In genomic region chr17:43504594-43504934, GRCm38 (mm10) we compare ENCODE assay signal across 12 mouse cellular contexts. TPM values are rescaled to one million over a fixed set of nuclear protein-coding genes. Genes with fewer than 3 reads are reported as not detected.
"Had no signal": no experiment of that assay in that cellular context is flagged by ENCODE, and none has a peak within 500 bp of the region (broad histone marks: within the 10 kb centered on the region; RNA-seq: fewer than 3 reads in every experiment).

No protein-coding gene starts in this region.

- H3K4me1 ChIP-seq: hindbrain, embryonic 12.5 days; limb, embryonic 12.5 days; midbrain, embryonic 13.5 days had no signal

- H3K9ac ChIP-seq: hindbrain, embryonic 12.5 days; limb, embryonic 12.5 days; liver, embryonic 14.5 days; midbrain, embryonic 13.5 days had no signal

- H3K4me2 ChIP-seq: hindbrain, embryonic 12.5 days; limb, embryonic 12.5 days; midbrain, embryonic 13.5 days had no signal

- H3K27me3 ChIP-seq: hindbrain, embryonic 12.5 days; limb, embryonic 12.5 days; midbrain, embryonic 13.5 days had no signal

- ATAC-seq: hindbrain, embryonic 16.5 days; inflammation-experienced regulatory T-cells, adult 6 months; midbrain, embryonic 13.5 days had no signal

- DNase-seq: liver; lung, adult 18-20 months; right cerebral cortex, postnatal 14 days; thymus, postnatal 4 days had no signal

- H3K27ac ChIP-seq: hindbrain, embryonic 12.5 days; limb, embryonic 12.5 days; liver, embryonic 14.5 days; midbrain, embryonic 13.5 days had no signal

- H3K9me3 ChIP-seq: hindbrain, embryonic 12.5 days; limb, embryonic 12.5 days; midbrain, embryonic 13.5 days had no signal

- H3K4me3 ChIP-seq: hindbrain, embryonic 12.5 days; limb, embryonic 12.5 days; midbrain, embryonic 13.5 days had no signal

- H3K36me3 ChIP-seq: hindbrain, embryonic 12.5 days; limb, embryonic 12.5 days; midbrain, embryonic 13.5 days had no signal

RNA-seq across cellular contexts. Expression of gene Mep1a, which starts 2.0 kb away (rescaled TPM):
- polyA plus RNA-seq: hindbrain, embryonic 12.5 days; inflammation-experienced regulatory T-cells, adult 6 months; limb, embryonic 12.5 days; lung, embryonic 16.5 days; midbrain, postnatal 0 days had no signal

RNA-seq across cellular contexts. Expression of gene Ankrd66, which starts 38.9 kb away (rescaled TPM):
- polyA plus RNA-seq: inflammation-experienced regulatory T-cells, adult 6 months; limb, embryonic 12.5 days had no signal
